Mouse (Mus musculus): ENCODE measurements at regions not wholly inside any gene's neighbourhood (a gene's known extent, or its start where the extent isn't known, plus 50 kb on each side); places are given as distances from the start of the nearest gene placed in this dataset.
"Not testable (repeated sequence)": the region's sequence is repeated elsewhere in the genome, so short reads cannot be mapped to it uniquely, and the experiment has no call there.

GRCm38 (mm10) chr2:63580489-63581139, 396.5 kb upstream of the Kcnh7 start:
- DNase-seq (ENCODE audit: low spot score), result no peak

GRCm38 (mm10) chr2:63575172-63575571, 391.1 kb upstream of the Kcnh7 start:
- DNase-seq (ENCODE audit: low spot score), result no peak

DNA sequence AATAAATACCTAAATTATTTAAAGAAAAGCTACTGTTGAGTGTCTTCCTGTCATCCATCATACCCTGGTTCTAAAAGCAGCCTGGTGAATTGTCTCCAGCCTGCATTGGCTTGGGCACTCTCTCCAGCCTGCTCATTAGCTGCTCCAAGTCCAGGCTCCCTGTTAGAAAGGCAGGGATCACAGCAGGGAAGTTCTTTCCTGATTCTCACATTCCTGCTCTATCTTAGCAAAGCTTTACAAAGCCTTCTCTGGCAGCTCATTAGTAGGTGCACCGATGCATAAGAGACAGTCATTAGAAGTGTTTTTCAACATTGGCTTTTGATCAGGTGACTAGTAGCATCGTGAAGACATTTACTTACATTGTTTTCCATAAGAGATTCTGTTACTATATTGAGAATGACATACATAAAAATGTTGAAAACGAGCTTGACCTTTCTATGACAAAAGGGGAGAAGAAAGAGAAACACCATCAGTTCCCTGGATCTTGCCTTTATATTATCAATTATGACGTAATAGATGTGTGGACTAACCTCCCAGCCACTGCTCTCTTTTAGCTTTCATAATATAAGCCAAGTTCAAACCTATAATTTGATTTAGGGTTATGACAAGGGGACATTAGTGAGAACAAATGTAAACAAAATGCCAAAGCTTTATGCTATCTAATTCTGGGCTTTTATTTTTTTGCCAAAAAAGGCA, 390.1 kb upstream of the Kcnh7 start:
- no peak for DNase-seq (ENCODE audit: low spot score)

DNA sequence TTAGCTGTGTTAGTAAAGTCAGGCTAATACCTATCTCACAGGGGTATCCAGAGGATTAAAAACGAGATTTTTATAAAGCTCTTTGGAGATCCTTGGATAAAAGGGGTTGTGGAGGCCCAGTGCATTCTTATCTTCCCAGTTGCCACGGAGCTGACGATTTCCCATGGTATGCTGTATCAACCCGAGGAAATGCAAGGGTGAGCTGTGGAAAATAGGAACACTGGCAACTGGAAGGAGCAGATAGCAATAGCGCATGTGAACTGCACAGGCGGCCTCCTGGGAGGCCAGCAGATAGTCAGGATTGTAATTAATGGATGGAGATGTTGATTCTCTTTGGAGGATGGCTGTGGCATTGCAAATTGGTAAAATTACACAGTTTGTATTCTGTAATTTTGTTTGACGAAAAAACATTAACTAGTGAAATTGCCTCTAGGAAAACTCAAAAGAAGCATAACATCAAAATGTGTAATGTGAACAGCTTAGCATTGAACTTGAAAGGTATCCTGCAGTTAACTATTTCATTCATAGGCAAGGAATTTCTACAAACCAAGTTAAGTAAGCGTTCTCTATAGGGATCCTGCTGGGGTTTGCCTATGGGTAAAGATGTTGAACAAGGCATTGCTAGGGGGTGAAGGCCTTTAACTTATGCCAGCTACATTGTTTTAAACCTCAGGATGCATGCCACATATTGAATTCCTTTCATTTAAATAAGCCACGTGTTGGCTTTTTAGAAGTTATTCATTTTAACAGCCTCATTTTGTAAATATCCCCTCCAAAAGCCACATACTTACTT, 389.1 kb upstream of the Kcnh7 start:
- DNase-seq (ENCODE audit: low spot score), result no peak

- DNase-seq (ENCODE audit: low spot score), result no peak
These were observed 372.9 kb upstream of the Kcnh7 start for GRCm38 (mm10) chr2:63556858-63557419.

- not testable (repeated sequence) for DNase-seq (ENCODE audit: low spot score)
These were observed 357.7 kb upstream of the Kcnh7 start for GRCm38 (mm10) chr2:63541836-63542235.

- DNase-seq (ENCODE audit: low spot score), result no peak
These were observed 334.4 kb upstream of the Kcnh7 start for GRCm38 (mm10) chr2:63518534-63518933.

- DNase-seq (ENCODE audit: low spot score), result peak; percentile 6
These were observed 329.6 kb upstream of the Kcnh7 start for GRCm38 (mm10) chr2:63513554-63514226.

DNA sequence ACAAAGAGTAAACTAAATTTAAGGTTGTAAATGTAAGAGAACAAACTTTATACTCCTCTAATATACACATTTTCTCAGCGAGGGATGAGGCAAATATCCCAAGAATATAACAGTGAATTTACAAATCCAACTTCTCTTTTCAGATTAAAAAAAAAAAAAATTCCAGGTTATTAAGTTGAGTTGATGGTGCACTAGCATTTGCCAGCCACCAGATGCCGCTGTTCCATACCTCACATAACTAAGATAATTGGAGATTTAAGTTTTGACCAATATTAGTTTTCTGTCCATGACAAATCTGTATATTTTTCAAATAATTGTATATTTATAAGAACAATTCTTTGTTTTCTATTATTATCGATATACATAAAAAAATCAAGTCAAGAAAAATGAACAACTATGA, 319.9 kb upstream of the Kcnh7 start:
- DNase-seq (ENCODE audit: low spot score), result no peak

GRCm38 (mm10) chr2:63476411-63476810, 292.3 kb upstream of the Kcnh7 start:
- DNase-seq (ENCODE audit: low spot score), result no peak

GRCm38 (mm10) chr2:63475255-63475654, 291.2 kb upstream of the Kcnh7 start:
- DNase-seq (ENCODE audit: low spot score), result no peak

- peak; percentile 27 for DNase-seq (ENCODE audit: low spot score)
These were observed 289.6 kb upstream of the Kcnh7 start for GRCm38 (mm10) chr2:63473699-63474098.

DNA sequence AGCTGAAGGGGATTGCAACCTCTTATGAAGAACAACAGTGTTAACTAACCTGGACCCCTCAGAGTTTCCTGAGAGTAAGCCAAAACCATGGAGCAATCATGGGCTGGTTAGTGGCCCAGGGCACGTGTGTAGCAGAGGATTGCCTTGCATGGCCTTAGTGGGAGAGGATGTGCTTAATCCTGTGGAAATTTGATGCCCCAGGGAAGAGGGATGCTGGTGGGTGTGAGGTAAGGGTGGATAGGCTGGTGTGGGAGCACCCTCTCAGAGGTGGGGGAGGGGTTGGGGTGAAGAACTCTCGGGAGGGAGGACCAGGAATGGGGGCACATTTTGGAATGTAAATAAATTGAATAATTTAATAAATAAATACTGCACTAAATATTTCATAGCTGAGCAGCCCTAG, 288.2 kb upstream of the Kcnh7 start:
- DNase-seq (ENCODE audit: low spot score), result no peak

DNA sequence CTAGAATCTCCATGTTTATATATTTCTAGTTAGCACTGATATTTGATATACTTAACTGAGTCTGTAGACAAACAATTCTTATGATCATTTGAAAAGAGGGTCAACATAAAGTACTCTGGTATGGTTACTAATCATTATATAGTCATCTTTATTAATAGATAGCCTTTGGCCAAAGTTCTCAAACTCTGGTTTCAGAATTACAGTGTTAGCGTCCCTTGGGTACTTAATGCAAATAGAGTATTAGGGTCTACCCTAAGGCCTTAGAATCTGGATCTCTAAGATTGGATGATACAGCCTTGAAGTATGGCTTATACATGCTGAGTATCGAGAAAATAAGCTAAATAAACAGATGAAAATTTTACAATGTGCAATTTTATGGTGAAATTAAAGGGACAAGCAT, 275.0 kb upstream of the Kcnh7 start:
- no peak for DNase-seq (ENCODE audit: low spot score)

DNA sequence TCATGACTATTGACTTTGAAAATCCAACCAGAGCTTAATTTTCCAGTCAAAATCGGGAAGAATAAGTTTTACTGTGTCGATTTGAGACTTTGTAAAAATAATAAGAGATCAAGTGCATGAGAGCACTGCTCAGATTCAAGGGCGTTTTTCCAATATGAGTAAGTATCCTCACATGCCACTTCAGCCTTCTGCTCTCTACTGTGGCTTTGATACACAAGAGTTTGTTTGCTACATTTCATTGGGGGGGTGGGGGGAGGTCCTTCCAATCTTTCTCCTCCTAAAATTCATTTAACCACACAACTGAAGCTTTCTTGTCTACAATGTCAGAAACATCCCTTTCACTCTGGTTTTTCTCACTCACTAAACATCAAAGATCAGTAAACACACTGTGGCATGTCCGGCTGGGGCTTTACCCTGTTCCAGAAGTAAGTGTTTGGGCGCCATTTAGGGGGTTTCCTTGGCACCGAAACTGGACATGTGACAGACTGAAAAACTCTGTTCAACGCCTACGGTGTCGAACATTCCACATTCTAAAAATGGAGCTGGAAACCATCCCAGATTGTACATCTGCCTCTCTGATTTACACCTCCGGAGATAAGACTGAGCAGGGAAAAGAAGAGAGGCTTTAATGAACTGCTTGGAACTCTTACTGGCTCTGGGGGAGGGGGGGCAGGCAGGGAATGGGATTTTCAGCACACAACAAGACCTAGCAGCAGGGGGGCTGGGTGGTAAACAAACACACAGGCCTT, 270.4 kb upstream of the Kcnh7 start:
- no peak for DNase-seq (ENCODE audit: low spot score)

DNA sequence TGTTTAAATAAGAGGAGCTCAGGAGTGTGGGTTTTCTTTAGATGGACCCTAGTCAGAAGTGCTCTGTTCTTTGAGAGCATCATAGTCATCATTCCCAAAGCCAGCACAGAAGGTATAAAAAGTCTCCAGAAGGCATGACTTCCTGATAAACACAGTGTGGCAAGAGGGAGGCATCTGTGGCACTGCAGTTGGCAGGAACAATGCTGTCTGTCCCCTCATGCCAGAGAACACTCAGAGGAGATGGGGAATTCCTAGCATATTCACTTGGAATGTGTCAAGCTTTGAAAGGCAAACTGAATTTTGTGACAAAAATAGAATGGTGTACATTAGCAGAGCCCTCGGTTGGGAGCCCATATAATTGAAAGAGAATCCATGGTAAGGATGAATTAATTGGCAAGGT, 268.8 kb upstream of the Kcnh7 start:
- DNase-seq (ENCODE audit: low spot score), result no peak

DNA sequence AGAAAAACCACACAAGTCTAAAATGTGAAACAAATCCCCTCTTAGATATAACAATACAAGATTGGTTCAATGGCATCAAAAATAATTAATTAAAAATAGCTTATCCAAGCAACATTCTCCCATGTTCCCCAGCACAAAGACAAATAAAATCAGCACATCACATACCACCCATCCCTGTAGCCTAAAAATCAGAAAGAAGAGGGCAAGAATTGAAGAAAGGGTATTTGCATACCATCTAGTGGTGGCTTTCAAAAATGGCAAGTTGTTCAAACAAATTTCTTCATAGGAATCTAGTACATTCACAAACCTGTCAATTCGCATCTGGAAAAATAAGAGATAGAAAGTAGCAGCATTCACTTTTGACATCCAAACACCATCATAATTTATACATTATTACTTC, 268.1 kb upstream of the Kcnh7 start:
- no peak for DNase-seq (ENCODE audit: low spot score)

GRCm38 (mm10) chr2:63434327-63434726, 250.2 kb upstream of the Kcnh7 start:
- no peak for DNase-seq (ENCODE audit: low spot score)

DNA sequence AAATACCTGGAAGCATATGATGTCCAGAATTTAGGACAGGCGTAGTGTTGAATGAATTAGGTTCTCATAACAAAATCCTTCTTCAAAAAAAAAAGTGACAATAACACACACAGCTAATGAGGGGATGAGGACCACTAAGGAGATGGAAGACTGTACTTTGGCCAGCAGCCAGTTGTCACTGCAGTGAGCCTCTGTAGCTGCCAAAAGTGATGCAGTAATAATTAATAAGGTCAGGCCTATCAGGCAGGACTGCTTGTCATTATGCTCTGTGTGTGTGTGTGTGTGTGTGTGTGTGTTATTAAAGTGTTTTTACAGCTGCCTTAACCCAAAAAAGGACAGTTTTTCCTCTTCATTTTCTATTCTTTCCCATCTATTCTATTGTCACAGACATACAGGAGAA, 221.3 kb upstream of the Kcnh7 start:
- no peak for DNase-seq (ENCODE audit: low spot score)

Measured in ovary, postnatal 14 days (tissue).